Mouse (Mus musculus) CH12.LX (cell line): ENCODE data around the gene Gdf10.

ENCODE experiments used
- BHLHE40 ChIP-seq: IDR thresholded peaks from 2 replicates; pipeline ENCODE4 v1.6.1; 2011; ENCODE audit warnings: mild to moderate bottlenecking, low read depth, low read length, improper control_type of control experiment
- CHD1 ChIP-seq: IDR thresholded peaks from 2 replicates; pipeline ENCODE4 v1.6.1; 2012; ENCODE audit warnings: low read depth, low read length, improper control_type of control experiment, inconsistent platforms
- CTCF ChIP-seq, 2 experiments: IDR thresholded peaks in 1 of 2; conservative IDR thresholded peaks in 1 of 2; 2 replicates each; pipeline ENCODE4 v1.5.1; 2011 to 2012; ENCODE audit warnings: low read depth in 2 of 2, low read length in 2 of 2, improper control_type of control experiment in 1 of 2, inconsistent platforms in 1 of 2, mild to moderate bottlenecking in 1 of 2, moderate library complexity in 1 of 2
- E2F4 ChIP-seq: IDR thresholded peaks from 2 replicates; pipeline ENCODE4 v1.6.1; 2011; ENCODE audit warnings: low read depth, low read length, improper control_type of control experiment; ENCODE audit not compliant: insufficient replicate concordance
- EP300 ChIP-seq: IDR thresholded peaks from 2 replicates; pipeline ENCODE4 v1.6.1; 2011; ENCODE audit warnings: low read length, improper control_type of control experiment
- NRF1 ChIP-seq: IDR thresholded peaks from 2 replicates; pipeline ENCODE4 v1.6.1; 2014; ENCODE audit warnings: low read depth, mild to moderate bottlenecking, inconsistent platforms, low read length, improper control_type of control experiment, moderate library complexity
- POLR2A ChIP-seq: IDR thresholded peaks from 2 replicates; pipeline ENCODE4 v1.6.1; 2011; ENCODE audit warnings: low read depth, mild to moderate bottlenecking, improper control_type of control experiment, low read length
- ZMIZ1 ChIP-seq: IDR thresholded peaks from 2 replicates; pipeline ENCODE4 v1.6.1; 2012; ENCODE audit warnings: low read depth, mild to moderate bottlenecking, inconsistent platforms, low read length, improper control_type of control experiment

DNA sequence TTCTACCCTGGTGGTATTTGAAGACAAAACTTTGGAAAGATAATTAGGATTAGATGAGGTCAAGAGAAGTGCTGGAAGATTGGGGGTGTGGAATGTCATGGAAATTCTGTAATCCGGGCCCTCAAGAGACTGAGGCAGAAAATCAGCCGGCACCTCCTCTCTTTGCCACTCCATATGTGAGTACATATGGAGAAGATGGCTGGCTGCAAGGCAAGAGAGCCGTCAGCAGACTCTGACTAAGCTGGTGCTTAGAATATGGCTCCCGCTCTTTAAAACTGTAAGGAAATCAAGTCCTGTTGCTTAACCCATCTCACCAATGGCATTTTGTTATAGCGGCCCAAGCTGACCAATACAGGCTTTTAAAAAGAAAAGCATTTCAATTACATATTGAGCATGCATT is 27.6 kb upstream of the Gdf10 start:
- TF ChIP-seq E2F4 = no peak
- no peak for TF ChIP-seq POLR2A
- no peak for TF ChIP-seq BHLHE40
- no peak for TF ChIP-seq EP300
- TF ChIP-seq CHD1 = no peak
- TF ChIP-seq CTCF (conservative IDR thresholded peaks at IDR 0.05 in 1 of 2, IDR thresholded peaks at IDR 0.05 in 1 of 2; ENCODE audit: low read depth in 2 of 2, low read length in 2 of 2) = no peak
- TF ChIP-seq ZMIZ1 = no peak
- no peak for TF ChIP-seq NRF1
